Mouse (Mus musculus): Measurements from ENCODE around the gene Zfp566.
"Not testable (repeated sequence)": the region's sequence is repeated elsewhere in the genome, so short reads cannot be mapped to it uniquely, and the experiment has no call there.

Zfp566 gene

GRCm38 (mm10) chr7:30090092-30090969 is at the start of gene Zfp566, which contains the start of gene Gm26920:
TSS of gene Zfp566 (minus strand) at chr7:30090527.
TSS of gene Gm26920 (minus strand) at chr7:30090410.
- DNase-seq (ENCODE audit: low read depth), result peak; percentile 99

DNA sequence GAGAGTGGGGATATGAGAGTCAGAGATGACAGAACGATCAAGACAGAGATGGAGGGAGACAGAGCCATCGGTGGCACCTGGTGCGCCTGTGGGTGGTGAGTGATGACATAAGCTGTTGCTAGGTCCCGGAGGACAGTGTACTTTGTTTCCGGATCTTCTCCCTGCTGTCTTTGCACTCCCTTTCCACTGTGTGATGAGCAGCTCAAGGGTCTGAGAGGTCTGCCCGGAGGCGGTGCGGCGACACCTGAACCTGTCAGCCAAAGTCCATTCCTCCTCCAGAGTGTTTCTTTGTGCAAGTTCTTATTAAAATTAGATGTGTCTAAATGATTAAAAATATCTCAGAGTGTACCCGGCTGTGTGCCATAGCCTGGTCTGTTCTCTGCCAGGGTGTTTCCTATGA is 46.5 kb upstream of the Zfp566 start:
- no peak for DNase-seq (ENCODE audit: low read depth)

DNA sequence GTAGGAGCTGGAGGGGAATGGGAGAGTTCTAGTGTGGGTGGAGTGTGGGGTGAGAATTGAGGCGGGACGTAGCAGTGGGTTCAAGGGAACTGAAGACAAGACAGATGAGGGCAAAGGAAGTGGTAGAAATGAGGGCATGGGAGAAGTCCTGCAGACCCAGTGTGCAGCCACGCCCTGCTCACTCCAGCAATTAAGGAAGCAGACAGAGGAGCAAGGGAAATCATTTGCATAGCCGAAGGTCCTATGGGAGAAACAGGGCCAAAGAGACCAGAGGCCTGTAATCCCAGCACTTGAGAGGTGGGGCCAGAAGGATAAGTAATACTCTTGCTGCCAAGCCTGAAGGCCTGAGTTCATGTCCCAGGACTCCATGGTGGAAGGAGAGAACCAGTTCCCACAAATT is 42.1 kb upstream of the Zfp566 start:
- no peak for DNase-seq (ENCODE audit: low read depth)

DNA sequence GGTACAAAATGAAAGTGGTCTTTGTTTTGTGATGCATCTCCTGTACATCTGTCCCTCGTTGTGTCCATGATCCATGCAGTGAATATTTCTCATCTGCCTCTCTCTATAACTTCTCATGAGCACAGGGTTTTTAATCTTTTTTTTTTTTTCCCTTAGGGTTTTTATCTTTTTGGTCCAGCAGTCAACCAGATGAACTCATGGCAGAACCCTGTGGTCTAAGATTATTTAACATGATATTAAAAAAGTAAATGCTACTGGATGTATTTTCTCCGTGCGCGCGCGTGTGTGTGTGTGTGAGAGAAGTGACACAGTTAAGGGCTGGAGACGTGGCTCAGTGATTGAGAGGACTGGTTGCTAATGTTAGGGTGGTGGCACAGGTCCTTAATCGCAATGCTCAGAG is 39.6 kb upstream of the Zfp566 start:
- no peak for DNase-seq (ENCODE audit: low read depth)

GRCm38 (mm10) chr7:30122188-30122530 is 31.8 kb upstream of the Zfp566 start:
- no peak for DNase-seq (ENCODE audit: low read depth)

DNA sequence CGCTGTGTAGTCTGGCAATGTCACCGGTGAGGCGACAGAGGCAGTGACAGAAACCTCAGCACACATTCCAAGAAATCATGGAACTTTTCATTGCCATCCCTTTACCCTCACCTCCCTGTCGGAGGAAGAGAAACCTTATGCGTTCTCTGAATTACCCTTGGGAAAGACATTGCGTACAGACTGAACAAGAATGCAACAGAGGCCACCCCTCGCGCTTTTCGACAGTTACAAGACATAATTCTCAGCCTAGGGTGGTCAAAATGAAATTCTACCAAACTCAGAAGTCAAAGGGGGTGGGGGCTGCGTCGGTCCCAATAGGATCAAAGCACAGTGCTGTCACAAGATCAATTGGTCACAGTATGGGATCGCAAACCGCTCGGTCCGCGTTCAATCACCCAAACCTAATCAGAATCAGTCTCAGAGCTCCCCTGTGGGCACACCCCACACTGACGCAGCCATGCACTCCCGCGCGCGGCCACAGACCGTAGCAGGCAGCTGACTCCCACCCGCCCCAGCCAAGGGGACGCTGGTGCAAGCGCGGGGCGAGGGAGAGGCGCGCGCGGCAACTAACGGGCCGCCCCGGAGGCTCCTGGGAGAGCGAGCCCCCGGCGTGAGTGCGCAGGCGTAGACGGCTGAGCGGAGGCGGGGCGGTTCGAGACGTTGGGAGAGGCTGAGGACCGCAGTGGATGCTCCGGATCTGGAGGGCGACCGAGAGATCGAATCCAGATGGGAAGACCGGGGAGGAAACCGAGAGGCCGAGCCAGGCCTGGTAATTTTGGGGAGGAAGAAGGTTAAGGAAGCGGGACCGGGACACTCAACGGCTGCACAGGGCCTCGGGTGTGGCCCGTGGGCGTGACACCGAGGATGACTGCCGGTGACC is 31.2 kb upstream of the Zfp566 start, which contains the start of gene Zfp382:
Gene Zfp382 (plus strand): TSS at position 635 of the 880 bp plus-strand sequence.
- DNase-seq (ENCODE audit: low read depth), result peak; percentile 92

DNA sequence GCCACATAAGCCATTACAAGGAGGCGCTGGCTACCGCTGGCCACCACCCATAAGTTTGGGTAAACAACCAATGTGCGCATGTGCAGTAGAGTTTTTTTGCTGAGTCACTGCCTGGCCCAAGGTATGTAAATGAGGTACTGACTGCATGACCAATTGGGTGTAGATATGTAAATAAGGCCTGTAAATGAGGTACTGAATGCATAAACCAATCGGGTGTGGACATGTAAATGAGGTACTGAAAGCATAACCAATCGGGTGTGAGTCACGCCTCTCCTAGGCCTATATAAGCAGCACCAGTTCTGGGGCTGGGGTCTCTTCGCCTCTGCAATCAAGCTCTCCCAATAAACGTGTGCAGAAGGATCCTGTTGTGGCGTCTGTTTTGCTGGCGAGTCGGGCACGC is 27.6 kb upstream of the Zfp566 start:
- not testable (repeated sequence) for DNase-seq (ENCODE audit: low read depth)

GRCm38 (mm10) chr7:30116076-30116475 is 25.7 kb upstream of the Zfp566 start:
- DNase-seq (ENCODE audit: low read depth), result no peak

DNA sequence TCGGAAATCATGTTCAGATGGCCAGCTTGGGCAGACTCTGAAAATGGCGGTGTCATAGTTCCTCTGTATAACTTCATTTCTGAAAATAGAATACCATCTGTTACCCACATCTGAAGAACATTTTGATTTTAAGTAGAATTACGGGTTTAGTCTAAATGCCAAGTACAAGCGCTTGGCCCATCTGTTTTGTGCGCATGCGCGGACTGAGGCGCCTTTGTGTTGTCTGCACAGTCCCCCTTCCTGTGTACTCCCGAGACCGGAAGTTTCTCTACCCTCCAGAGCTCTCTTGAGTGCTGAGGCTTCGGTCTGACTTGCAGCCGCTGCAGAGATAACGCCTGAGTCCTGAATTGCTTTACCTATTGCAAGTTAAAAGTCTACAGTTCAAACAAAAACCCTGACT is 9.0 kb upstream of the Zfp566 start:
- peak; percentile 92 for DNase-seq (ENCODE audit: low read depth)

DNA sequence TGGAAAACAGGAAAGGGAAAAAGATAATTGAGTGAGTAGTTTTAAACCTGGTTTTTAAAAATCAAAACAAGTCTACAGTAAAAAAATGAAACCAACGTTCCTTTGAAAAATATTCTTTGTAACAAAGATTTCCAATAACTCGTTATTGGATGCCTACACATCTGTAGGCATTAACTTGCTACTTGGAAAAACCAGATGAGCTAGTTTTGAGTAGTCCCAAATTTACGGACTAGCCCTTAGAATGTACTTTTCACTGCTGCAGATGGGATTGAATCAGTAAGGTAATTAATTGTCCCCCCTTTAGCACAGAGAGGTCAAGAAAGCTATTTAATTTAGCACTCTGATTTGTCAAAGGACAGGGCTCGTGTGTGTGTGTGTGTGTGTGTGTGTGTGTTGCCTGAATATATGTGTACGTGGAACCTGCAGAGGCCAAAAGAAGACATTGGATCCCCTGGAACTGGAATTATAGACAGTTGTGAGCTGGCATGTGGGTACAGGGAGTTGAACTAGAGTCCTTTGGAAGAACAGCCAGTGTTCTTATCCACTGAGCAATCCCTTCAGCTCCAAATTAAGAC is 5.3 kb upstream of the Zfp566 start:
- peak; percentile 39 for DNase-seq (ENCODE audit: low read depth)

DNA sequence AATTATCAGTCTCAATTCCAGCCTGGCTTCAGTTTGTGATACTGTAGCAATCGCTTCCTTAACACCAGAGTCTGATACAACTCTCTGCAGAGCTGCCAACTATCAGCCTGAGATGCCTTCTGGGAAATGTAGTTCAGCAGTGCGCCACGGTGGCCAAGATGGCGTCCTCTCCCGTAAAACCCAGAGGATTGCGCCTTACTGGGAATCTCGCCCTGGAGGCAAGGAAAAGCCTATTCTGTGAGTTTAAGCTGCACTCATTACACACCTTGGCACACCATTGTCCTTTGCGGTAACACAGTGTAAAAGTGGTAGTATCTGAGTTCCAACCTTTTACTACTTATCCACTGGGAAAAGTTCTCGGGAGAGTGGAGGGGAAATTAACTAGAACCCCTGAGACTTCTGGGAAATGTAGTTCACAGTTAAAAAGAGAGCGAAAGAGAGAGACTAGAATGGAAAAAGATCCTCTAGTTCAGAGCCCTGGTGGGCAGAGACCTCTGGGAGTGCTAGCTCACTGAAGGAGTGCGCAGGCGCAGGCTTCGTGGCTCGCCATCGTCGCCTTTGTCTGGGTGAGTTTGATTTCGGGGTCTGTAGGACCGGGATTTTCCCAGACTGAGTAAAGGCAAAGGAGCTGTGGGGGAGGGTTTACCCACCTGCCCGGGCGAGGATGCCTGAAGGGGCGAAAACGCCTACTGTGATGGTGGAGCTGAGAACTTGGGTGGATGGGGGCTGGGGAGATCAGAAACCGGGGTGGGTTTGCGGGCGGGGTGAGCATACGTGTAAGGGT is 4.5 kb upstream of the Zfp566 start, which contains the start of gene Zfp260:
Gene Zfp260 (plus strand): TSS at position 132 of the 784 bp plus-strand sequence.
- peak; percentile 94 for DNase-seq (ENCODE audit: low read depth)

GRCm38 (mm10) chr7:30093918-30094415 is 3.6 kb upstream of the Zfp566 start:
- DNase-seq (ENCODE audit: low read depth), result no peak

- DNase-seq (ENCODE audit: low read depth), result no peak
Observed at GRCm38 (mm10) chr7:30092666-30093065, 2.3 kb upstream of the Zfp566 start.

GRCm38 (mm10) chr7:30090970-30091585 is 751 bp upstream of the Zfp566 start:
- DNase-seq (ENCODE audit: low read depth), result peak; percentile 71

DNA sequence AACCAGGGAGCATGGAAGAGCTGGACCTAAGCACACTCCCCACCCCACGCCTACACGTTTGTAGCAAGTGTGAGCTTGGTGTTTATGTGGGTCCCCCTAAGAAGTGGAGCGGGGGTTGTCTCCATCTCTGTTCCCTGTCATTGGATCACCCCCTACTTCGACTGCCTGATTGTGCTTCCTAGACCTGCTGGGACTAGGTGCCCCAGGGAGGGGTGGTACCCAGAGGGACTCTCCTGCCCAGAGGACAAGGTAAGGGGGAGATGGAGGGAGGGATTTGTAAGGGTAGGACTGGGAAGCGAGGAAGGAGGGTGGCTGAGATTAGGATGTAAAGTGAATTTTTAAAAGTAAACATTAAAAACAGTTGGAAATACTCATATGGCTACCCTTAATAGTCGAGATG is 922 bp downstream of the Zfp566 start:
- DNase-seq (ENCODE audit: low read depth), result no peak

DNA sequence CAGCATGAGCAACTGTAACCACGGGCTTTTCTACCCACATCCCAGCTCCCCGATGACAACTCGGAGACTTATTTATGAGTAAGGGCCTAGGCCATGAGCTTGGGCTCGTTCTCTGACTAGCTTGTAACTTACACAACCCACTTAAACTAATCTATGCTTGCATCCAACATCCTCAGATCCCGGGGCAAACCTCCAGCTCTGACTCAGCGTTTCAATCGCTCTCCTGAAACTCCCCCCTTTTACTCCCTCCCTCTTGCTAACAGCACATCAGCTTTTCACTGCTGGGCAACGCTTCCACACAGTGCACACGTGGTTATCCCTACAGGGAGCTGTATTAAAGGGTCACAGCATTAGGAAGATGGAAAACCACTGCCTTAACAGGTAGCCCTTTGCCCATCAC is 3.8 kb downstream of the Zfp566 start:
- no peak for DNase-seq (ENCODE audit: low read depth)

DNA sequence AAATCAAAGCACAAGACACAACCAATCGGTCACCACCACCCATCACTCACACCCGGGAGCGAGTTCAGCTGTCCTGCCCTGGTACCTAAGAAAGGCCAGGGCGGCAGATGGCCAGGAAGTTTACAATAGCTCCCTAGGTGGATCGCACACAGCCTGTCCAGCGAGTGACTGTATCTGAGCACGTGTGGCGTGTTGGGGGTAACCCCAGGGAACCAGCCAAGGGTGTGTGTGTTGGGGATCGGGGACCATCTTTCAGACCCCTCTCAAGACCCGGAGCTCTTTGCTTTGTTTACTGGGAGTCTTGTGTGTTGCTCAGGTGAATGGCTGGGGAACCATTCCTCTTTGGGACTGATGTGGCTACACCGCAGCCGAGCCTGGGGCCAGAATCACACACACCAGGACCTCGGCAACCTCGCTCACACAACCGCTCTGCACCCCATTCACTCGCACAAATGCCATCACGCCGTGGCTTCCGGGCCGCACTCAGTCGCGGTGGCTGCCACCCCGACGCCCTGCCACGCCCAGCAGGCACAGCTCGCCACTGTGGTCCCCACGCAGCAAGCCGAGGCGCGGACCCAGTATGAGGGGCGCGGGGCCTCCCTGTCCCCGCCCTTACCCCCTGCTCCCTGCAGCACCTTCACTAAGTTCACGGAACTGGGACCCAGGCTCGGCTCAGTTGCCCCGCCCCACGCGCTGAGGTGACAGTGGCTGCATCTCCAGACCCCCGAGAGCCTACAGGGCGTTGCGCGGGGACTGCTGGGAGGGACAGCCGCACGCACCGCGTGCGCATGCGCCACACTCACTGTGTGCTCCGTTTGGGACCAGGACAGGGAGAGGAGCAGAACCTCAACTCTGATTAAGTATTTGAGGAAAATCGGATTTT is 17.9 kb downstream of the Zfp566 start, which contains the start of gene Zfp82:
Gene Zfp82 (minus strand): TSS at position 755 of the 883 bp plus-strand sequence.
- DNase-seq (ENCODE audit: low read depth), result peak; percentile 90

DNA sequence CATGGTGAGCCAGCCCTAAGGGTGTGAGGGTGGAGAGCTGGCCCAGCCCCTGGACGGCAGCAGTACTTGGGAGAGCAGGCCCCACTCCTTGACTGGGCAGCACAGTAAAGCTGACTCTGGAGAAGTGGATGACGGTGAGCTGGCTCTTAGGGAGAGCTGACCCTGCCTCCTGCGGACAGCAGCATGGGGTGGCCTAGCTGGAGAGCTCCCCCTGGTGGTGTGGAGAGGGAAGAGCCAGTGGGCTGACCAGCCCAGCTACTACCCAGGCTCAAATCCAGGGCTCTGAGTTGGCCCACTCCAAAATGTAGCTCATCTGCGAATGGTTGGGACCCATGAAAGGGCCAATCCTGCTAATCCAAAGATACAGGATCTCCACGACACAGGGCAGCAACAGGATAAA is 25.7 kb downstream of the Zfp566 start:
- no peak for DNase-seq (ENCODE audit: low read depth)

DNA sequence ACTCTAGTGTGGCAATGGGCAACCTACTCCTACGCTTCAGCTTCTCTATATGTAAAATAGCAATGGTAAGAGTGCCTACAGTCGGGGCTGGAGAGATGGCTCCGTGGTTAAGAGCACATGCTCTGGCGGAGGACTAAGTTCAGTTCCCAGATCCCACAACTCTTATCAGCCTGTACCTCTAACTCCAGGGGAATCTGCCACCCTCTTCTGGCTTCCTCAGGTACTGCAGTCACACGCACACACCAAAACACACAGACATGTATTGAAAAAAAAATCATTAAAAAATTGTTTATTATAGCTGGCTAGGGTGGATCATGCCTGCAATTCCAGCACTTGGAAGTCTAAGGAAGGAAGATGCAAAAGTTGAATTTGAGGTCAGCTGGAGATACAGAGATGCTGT is 27.8 kb downstream of the Zfp566 start:
- peak; percentile 32 for DNase-seq (ENCODE audit: low read depth)

DNA sequence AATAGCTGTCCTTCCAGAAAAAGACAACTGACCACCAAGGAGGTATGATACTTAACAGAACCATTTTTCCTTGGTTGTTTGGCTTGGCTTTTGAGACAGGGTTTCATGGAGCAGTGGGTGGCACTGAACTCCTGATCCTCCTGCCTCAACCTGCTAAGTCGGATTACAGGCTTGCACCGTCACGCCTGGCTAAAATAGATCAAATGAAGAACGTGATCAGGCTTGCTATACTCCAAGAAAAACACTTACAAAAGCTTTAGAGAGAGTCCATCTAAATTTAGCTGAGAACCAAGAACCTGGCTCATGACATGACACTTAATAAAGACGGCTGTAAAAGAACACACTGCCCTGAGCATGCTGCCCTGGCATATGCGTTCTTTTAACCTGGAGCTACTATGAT is 30.0 kb downstream of the Zfp566 start:
- no peak for DNase-seq (ENCODE audit: low read depth)

Data from naive thymus-derived CD4-positive, alpha-beta T cell, adult 2 months (primary cell).